In genomic region chr2:27746854-27747253, GRCm38 (mm10) we compare ENCODE assay signal across 13 mouse cellular contexts.
DNase-seq lines count a peak whose midpoint lies in the region; ATAC-seq lines count a peak whose summit lies in the region.
"Had no signal": no experiment of that assay in that cellular context is flagged by ENCODE, and none has a peak within 500 bp of the region (broad histone marks: within the 10 kb centered on the region; RNA-seq: fewer than 3 reads in every experiment).

No protein-coding gene starts in this region.

- H3K4me2 ChIP-seq in kidney, embryonic 15.5 days = no peak overlapping the region
- no peak overlapping the region for H3K4me2 ChIP-seq in limb, embryonic 13.5 days (replicated peaks)
- H3K4me2 ChIP-seq: heart, embryonic 13.5 days had no signal

- peak overlapping the region; percentile 2; the same call in 1 of the 2 replicates for H3K27ac ChIP-seq in kidney, embryonic 15.5 days
- H3K27ac ChIP-seq in limb, embryonic 13.5 days = peak overlapping the region; percentile 77; the same call in 1 of the 2 replicates

- no peak for ATAC-seq in cerebellum, adult (ENCODE audit: insufficient number of reproducible peaks, low FRiP score, low TSS enrichment)
- ATAC-seq in kidney, embryonic 15.5 days (replicated peaks; ENCODE audit: low FRiP score) = no peak
- no peak for ATAC-seq in limb, embryonic 13.5 days (ENCODE audit: low FRiP score, low read depth)
- ATAC-seq: activated CD4-positive, CD25-positive, alpha-beta regulatory T cell, adult 4 months; intestine, postnatal 0 days had no signal

- no peak overlapping the region for H3K4me3 ChIP-seq in kidney, embryonic 15.5 days (replicated peaks)
- no peak overlapping the region for H3K4me3 ChIP-seq in limb, embryonic 13.5 days
- H3K4me3 ChIP-seq: heart, embryonic 13.5 days had no signal

- no peaks in the 10 kb centered on the region for H3K9me3 ChIP-seq in kidney, embryonic 15.5 days (replicated peaks)
- no peaks in the 10 kb centered on the region for H3K9me3 ChIP-seq in limb, embryonic 13.5 days
- H3K9me3 ChIP-seq: heart, embryonic 13.5 days had no signal

- no peak overlapping the region for H3K9ac ChIP-seq in kidney, embryonic 15.5 days
- no peak overlapping the region for H3K9ac ChIP-seq in limb, embryonic 13.5 days

- H3K27me3 ChIP-seq in kidney, embryonic 15.5 days = peaks cover 33% of the 10 kb centered on the region; the same call in 1 of the 2 replicates
- no peaks in the 10 kb centered on the region for H3K27me3 ChIP-seq in limb, embryonic 13.5 days

- WGBS in kidney, embryonic 15.5 days = 72% methylated on average over 2 of the region's 2 CpGs
- WGBS in limb, embryonic 13.5 days = 56% methylated on average over 2 of the region's 2 CpGs

- peaks cover 45% of the 10 kb centered on the region for H3K36me3 ChIP-seq in kidney, embryonic 15.5 days
- H3K36me3 ChIP-seq in limb, embryonic 13.5 days = peaks cover 84% of the 10 kb centered on the region

- peak; percentile 21 for DNase-seq in cerebellum, adult 11 months
- DNase-seq in kidney, adult 11 months = no peak
- DNase-seq in brain, adult 2 months (ENCODE audit: low read depth, low spot score) = peak; percentile 79
- DNase-seq in thymus, adult 18-20 months = no peak
- no peak for DNase-seq in thymus, postnatal 0 days (ENCODE audit: low spot score)
- DNase-seq: lung, postnatal 14 days; spleen, adult 18-20 months had no signal

- peaks cover 65% of the 10 kb centered on the region for H3K4me1 ChIP-seq in kidney, embryonic 15.5 days
- peaks cover 69% of the 10 kb centered on the region for H3K4me1 ChIP-seq in limb, embryonic 13.5 days

Comparison
In these comparisons a context has a peak if more than half of its experiments do, and no peak if none do; other contexts are left out.
1. DNase-seq: peak in cerebellum, adult 11 months (single experiment) and brain, adult 2 months (single experiment); none in kidney, adult 11 months (single experiment), thymus, adult 18-20 months (0 of 2) and thymus, postnatal 0 days (single experiment).